Mouse (Mus musculus) stomach, embryonic 14.5 days (tissue): ENCODE results near the gene Vdr. TPM values are rescaled to one million over a fixed set of nuclear protein-coding genes. Genes with fewer than 3 reads are reported as not detected.

Experiments
- ATAC-seq: fragments of 200-750 bp; cut with Nextera tagmentation; 2 replicates; pipeline ENCODE4 v1.8.0; 2017; ENCODE audit warnings: low read depth, moderate TSS enrichment; ENCODE audit not compliant: insufficient number of reproducible peaks, insufficient read depth, low FRiP score
- H3K27ac ChIP-seq: fragments of 300-500 bp; sonication (generic); 2 replicates; pipeline ENCODE4 v1.5.1; 2014; ENCODE audit warnings: mild to moderate bottlenecking, low read length, moderate library complexity, mixed read lengths
- H3K27me3 ChIP-seq: fragments of 300-500 bp; sonication (generic); 2 replicates; pipeline ENCODE4 v1.6.1; 2014; ENCODE audit warnings: low read length, control low read depth, mixed read lengths; ENCODE audit not compliant: control insufficient read depth, insufficient read depth
- H3K36me3 ChIP-seq: fragments of 300-500 bp; sonication (generic); 2 replicates; pipeline ENCODE4 v1.6.1; 2014; ENCODE audit warnings: mild to moderate bottlenecking, control low read depth, low read length, moderate library complexity, mixed read lengths; ENCODE audit not compliant: control insufficient read depth, insufficient read depth
- H3K4me1 ChIP-seq: fragments of 300-500 bp; sonication (generic); 2 replicates; pipeline ENCODE4 v1.6.1; 2014; ENCODE audit warnings: low read length, control low read depth, mixed read lengths; ENCODE audit not compliant: control insufficient read depth, insufficient read depth
- H3K4me2 ChIP-seq: fragments of 300-500 bp; sonication (generic); replicated peaks from 2 replicates; pipeline ENCODE4 v1.6.1; 2014; ENCODE audit warnings: low read depth, low read length, control low read depth
- H3K4me3 ChIP-seq: fragments of 300-500 bp; sonication (generic); 2 replicates; pipeline ENCODE4 v1.5.1; 2014; ENCODE audit warnings: low read depth, low read length, control low read depth
- H3K9ac ChIP-seq: fragments of 300-500 bp; sonication (generic); replicated peaks from 2 replicates; pipeline ENCODE4 v1.6.1; 2014; ENCODE audit warnings: low read depth, mild to moderate bottlenecking, control low read depth, low read length, moderate library complexity, mixed read lengths
- H3K9me3 ChIP-seq: fragments of 300-500 bp; sonication (generic); 2 replicates; pipeline ENCODE4 v1.6.1; 2016; ENCODE audit warnings: low read depth, low read length, control low read depth; ENCODE audit not compliant: control insufficient read depth
- WGBS: fragments of 180-500 bp; shearing (Covaris S2); extraction: QIAGEN DNeasy Blood & Tissue Kit; methylation state at CpG from one replicate; pipeline ENCODE4 v1.1.7; 2014; 5-methylcytosine and 5-hydroxymethylcytosine counted together
- polyA plus RNA-seq: library from polyadenylated mRNA; unstranded; fragments of >200 nt; fragmentation: Nextera tagmentation; extraction: Ambion mirVana; gene quantifications from 2 replicates; pipeline ENCODE4 v1.2.1, GENCODE M21; 2014

Vdr gene
- polyA plus RNA-seq, 1 experiment from 2014 or later = 1.1 TPM

GRCm38 (mm10) chr15:97847285-97847684, 63.1 kb downstream of the Vdr start:
- Histone ChIP-seq H3K4me1 (no peaks in the 10 kb centered on the region), H3K9ac (no peak overlapping the region), H3K36me3 (no peaks in the 10 kb centered on the region), H3K4me2 (no peak overlapping the region), H3K4me3 (no peak overlapping the region), H3K27me3 (no peaks in the 10 kb centered on the region), H3K9me3 (no peaks in the 10 kb centered on the region), H3K27ac (no peak overlapping the region)
- no peak for ATAC-seq
- 86% methylated on average over 4 of the region's 4 CpGs for WGBS

DNA sequence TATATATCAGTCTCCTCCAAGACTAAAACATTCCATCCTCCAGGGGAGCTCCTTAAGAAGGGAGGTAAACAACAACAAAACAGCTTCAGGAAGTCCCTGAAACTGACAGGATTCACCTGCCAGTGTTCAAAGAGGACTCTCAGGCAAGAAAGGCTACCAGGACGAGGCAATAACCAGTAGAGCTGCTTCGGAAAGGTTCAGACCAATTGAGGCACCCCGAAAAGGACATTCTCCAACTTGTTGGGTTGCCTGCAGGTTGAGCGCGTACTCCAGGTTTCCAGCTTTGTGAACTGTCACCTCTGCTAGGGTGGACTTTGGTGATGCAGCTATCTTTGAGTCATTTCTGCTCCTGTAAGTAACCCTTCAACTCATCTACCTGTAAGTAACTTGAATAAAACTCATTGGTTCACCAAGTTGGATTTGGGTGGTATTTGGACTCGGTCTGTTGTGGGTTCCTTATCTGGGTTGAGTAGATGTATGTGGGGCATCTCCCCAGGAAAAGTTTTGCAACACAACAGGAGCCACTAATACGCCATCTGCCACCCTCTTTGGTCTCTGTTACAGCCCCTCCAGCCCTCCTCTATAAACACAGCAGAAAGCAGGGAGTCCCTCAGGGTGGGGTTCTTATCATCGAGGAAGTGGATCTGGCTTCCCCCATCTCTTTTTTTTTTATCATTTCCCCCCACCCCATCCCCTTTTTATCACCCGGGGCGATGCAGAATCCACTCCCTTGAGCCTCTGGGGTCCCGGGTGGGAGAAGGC, 64.1 kb downstream of the Vdr start:
- WGBS = 89% methylated on average over 11 of the region's 11 CpGs
- no peak for ATAC-seq
- H3K9ac ChIP-seq = no peak overlapping the region

GRCm38 (mm10) chr15:97844037-97845034, 66.1 kb downstream of the Vdr start, which contains the start of gene Hdac7:
Hdac7 (minus strand) TSS chr15:97844502.
- Histone ChIP-seq H3K27ac (no peak within 1 kb of the TSS), H3K4me2 (no peak within 1 kb of the TSS), H3K9me3 (no peaks in the 10 kb centered on the region), H3K9ac (no peak within 1 kb of the TSS), H3K4me3 (no peak within 1 kb of the TSS), H3K27me3 (no peaks in the 10 kb centered on the region), H3K4me1 (peaks cover 11% of the 10 kb centered on the region), H3K36me3 (no peaks in the 10 kb centered on the region)
- WGBS = 66% methylated on average over 19 of the region's 19 CpGs
- ATAC-seq = no peak

More for the DNA sequence above, 64.1 kb downstream of the Vdr start:
- H3K4me1 ChIP-seq = no peaks in the 10 kb centered on the region
- H3K4me3 ChIP-seq = no peak overlapping the region
- H3K36me3 ChIP-seq = no peaks in the 10 kb centered on the region
- no peaks in the 10 kb centered on the region for H3K27me3 ChIP-seq
- H3K27ac ChIP-seq = no peak overlapping the region
- no peaks in the 10 kb centered on the region for H3K9me3 ChIP-seq
- no peak overlapping the region for H3K4me2 ChIP-seq

DNA sequence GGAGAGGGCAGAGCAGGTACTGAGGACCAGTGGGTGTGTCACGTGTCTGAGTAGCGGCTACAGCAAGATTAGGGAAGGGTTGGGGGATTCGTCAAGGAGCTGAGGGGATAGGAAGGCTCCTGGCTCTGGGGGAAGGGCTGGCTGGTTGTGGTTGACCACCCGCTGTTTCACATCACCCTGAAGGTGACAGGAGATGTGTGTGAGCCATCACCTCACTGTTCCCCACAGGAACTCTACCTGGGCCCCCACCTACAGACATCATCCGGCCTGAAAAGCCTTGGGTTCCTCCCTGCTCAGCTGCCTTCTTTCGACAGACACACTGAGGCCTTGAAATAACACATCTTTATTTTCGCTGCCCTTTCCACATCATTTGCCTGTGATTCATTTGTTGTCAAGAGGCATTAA, 67.2 kb downstream of the Vdr start:
- H3K27me3 ChIP-seq = no peaks in the 10 kb centered on the region
- WGBS = 66% methylated on average over 7 of the region's 7 CpGs

GRCm38 (mm10) chr15:97842058-97842457, 68.4 kb downstream of the Vdr start:
- no peaks in the 10 kb centered on the region for H3K27me3 ChIP-seq
- 88% methylated on average over 6 of the region's 6 CpGs for WGBS
- H3K4me1 ChIP-seq = peaks cover 20% of the 10 kb centered on the region
- no peak overlapping the region for H3K27ac ChIP-seq
- ATAC-seq = no peak
- H3K9me3 ChIP-seq = no peaks in the 10 kb centered on the region
- H3K4me2 ChIP-seq = no peak overlapping the region
- H3K4me3 ChIP-seq = no peak overlapping the region
- H3K36me3 ChIP-seq = no peaks in the 10 kb centered on the region
- no peak overlapping the region for H3K9ac ChIP-seq

More for the DNA sequence above, 67.2 kb downstream of the Vdr start:
- peaks cover 11% of the 10 kb centered on the region for H3K4me1 ChIP-seq
- no peak overlapping the region for H3K4me2 ChIP-seq
- H3K4me3 ChIP-seq = no peak overlapping the region
- no peak overlapping the region for H3K9ac ChIP-seq
- H3K36me3 ChIP-seq = no peaks in the 10 kb centered on the region
- no peaks in the 10 kb centered on the region for H3K9me3 ChIP-seq
- ATAC-seq = no peak
- no peak overlapping the region for H3K27ac ChIP-seq

DNA sequence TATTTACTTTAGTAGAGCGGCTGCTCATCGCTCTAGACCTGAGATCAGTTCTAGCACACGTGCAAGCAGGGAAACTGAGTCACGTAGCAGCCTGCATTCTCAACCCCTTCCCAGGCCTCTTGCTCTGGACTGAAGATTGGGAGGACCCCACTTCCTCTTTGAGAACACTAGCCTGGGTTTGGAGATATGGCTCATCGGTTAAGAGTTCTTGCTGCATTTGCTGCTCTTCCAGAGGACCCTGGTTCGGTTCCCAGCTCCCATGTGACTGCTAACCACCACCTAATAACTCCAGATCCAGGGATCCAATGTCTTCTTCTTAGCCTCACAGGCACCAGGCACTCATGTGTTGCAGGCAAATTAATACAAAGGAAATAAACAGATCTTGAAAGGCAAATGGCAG, 69.0 kb downstream of the Vdr start:
- H3K4me3 ChIP-seq = no peak overlapping the region
- H3K4me1 ChIP-seq = peaks cover 20% of the 10 kb centered on the region
- H3K4me2 ChIP-seq = no peak overlapping the region
- no peaks in the 10 kb centered on the region for H3K27me3 ChIP-seq
- H3K27ac ChIP-seq = no peak overlapping the region
- H3K9ac ChIP-seq = no peak overlapping the region
- H3K36me3 ChIP-seq = no peaks in the 10 kb centered on the region
- no peak for ATAC-seq
- no peaks in the 10 kb centered on the region for H3K9me3 ChIP-seq
- 90% methylated on average over 6 of the region's 6 CpGs for WGBS

- no peak for ATAC-seq
- peaks cover 20% of the 10 kb centered on the region for H3K4me1 ChIP-seq
- no peaks in the 10 kb centered on the region for H3K27me3 ChIP-seq
Measured at GRCm38 (mm10) chr15:97840781-97841180, 69.6 kb downstream of the Vdr start.

DNA sequence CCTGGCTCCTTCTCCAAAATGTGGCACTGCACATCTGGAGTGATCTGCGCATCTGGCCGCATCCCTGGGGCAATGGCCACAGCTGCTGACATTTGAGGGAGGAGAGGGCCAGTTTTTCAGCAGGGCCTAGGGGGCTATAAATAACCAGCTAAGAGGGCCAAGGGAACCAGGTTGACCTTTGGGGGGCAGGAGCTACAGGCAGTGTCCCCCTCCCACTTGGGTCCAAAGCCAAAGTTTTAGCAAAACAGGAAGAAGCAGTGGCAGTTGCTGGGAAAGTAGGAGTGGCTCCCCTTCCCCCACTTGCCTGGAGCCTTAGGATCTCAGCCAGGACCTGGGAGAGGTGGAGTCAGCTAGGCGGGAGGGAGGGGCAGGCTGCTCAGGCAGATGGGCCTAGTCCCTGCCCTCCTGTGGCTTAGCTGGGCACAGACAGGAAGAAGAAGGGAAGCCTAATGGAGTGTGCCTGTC, 70.4 kb downstream of the Vdr start:
- Histone ChIP-seq H3K27me3 (no peaks in the 10 kb centered on the region), H3K4me3 (no peak overlapping the region), H3K9ac (no peak overlapping the region), H3K27ac (peak overlapping the region; percentile 61; the same call in 1 of the 2 replicates), H3K9me3 (no peaks in the 10 kb centered on the region), H3K36me3 (no peaks in the 10 kb centered on the region), H3K4me2 (no peak overlapping the region), H3K4me1 (peaks cover 20% of the 10 kb centered on the region)
- 27% methylated on average over 3 of the region's 3 CpGs for WGBS
- peak; percentile 66; the same call in 1 of the 2 replicates for ATAC-seq

More at GRCm38 (mm10) chr15:97840781-97841180, 69.6 kb downstream of the Vdr start:
- Histone ChIP-seq H3K9me3 (no peaks in the 10 kb centered on the region), H3K9ac (no peak overlapping the region), H3K4me3 (no peak overlapping the region), H3K27ac (peak overlapping the region; percentile 61; the same call in 1 of the 2 replicates), H3K36me3 (no peaks in the 10 kb centered on the region), H3K4me2 (no peak overlapping the region)
- WGBS = 83% methylated on average over 1 of the region's 1 CpGs
